Mouse (Mus musculus): Measurements from ENCODE around the gene Lrrc8d.

DNA sequence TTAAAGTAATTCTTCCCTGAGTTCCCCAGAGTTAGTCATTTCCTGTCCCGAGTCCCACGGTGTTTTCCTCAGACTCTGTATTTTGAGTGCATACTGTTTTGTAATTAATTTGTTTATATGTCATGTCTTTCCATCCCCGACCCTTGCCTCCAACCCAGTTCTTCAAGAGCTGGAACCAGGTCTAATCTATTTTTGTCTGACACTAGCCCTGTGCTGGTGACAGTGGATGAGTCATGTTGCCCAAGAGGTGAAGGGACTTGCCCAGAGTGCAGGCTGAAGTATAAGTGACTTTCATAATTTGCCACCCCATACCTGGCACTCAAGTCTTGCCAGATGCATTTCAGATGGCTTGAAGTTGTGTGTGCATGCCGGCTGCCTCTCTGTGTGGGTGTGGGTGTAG is 98.7 kb downstream of the Lrrc8d start:
- TF ChIP-seq CTCF (conservative IDR thresholded peaks at IDR 0.05; ENCODE audit: insufficient read depth, insufficient read length, low read depth, low read length) (no peak), POLR2A (IDR thresholded peaks at IDR 0.05; ENCODE audit: low read depth, low read length) (no peak)
